Mouse (Mus musculus) bone marrow, adult 2 months (tissue): ENCODE data around the gene Vcl.

Experiments used
- CTCF ChIP-seq: fragments of 200-500 bp; IDR thresholded peaks from 2 replicates; pipeline ENCODE4 v1.5.1; 2011; ENCODE audit warnings: low read length, control low read depth; ENCODE audit not compliant: control insufficient read depth, insufficient read depth
- POLR2A ChIP-seq: fragments of 200-500 bp; IDR thresholded peaks from 2 replicates; pipeline ENCODE4 v1.6.1; 2011; ENCODE audit warnings: low read depth, mild to moderate bottlenecking, control low read depth, low read length, borderline replicate concordance; ENCODE audit not compliant: control insufficient read depth

GRCm38 (mm10) chr14:21020435-21020834, 91.2 kb downstream of the Vcl start:
- TF ChIP-seq CTCF, result no peak
- TF ChIP-seq POLR2A, result no peak
